ENCODE assay signal across 12 mouse cellular contexts in genomic region chrX:36434993-36435392, GRCm38 (mm10). TPM values are rescaled to one million over a fixed set of nuclear protein-coding genes. Genes with fewer than 3 reads are reported as not detected.
DNase-seq lines count a peak whose midpoint lies in the region; ATAC-seq and TF ChIP-seq lines count a peak whose summit lies in the region.
"Had no signal": no experiment of that assay in that cellular context is flagged by ENCODE, and none has a peak within 500 bp of the region (broad histone marks: within the 10 kb centered on the region; RNA-seq: fewer than 3 reads in every experiment).

No protein-coding gene starts in this region.

- H3K27ac ChIP-seq in forebrain, embryonic 14.5 days (ENCODE audit: low read depth, low read length): no peak overlapping the region
- H3K27ac ChIP-seq in forebrain, embryonic 11.5 days (ENCODE audit: low read depth, low read length): no peak overlapping the region
- H3K27ac ChIP-seq in liver, postnatal 0 days (ENCODE audit: low read depth): no peak overlapping the region
- H3K27ac ChIP-seq in embryonic facial prominence, embryonic 14.5 days (replicated peaks; ENCODE audit: low read depth, low read length): no peak overlapping the region
- H3K27ac ChIP-seq in heart, embryonic 12.5 days (ENCODE audit: poor library complexity, severe bottlenecking): no peak overlapping the region
- H3K27ac ChIP-seq: kidney, embryonic 15.5 days; liver, embryonic 15.5 days had no signal

- H3K9me3 ChIP-seq in forebrain, embryonic 14.5 days (replicated peaks; ENCODE audit: control insufficient read depth, low read length): no peaks in the 10 kb centered on the region
- H3K9me3 ChIP-seq in forebrain, embryonic 11.5 days (ENCODE audit: control insufficient read depth, low read length): no peaks in the 10 kb centered on the region
- no peaks in the 10 kb centered on the region for H3K9me3 ChIP-seq in liver, postnatal 0 days (ENCODE audit: low read length)
- no peaks in the 10 kb centered on the region for H3K9me3 ChIP-seq in E14TG2a.4 (ENCODE audit: low read length)
- H3K9me3 ChIP-seq in embryonic facial prominence, embryonic 14.5 days (ENCODE audit: control insufficient read depth, low read length): no peaks in the 10 kb centered on the region
- H3K9me3 ChIP-seq in heart, embryonic 12.5 days (replicated peaks): no peaks in the 10 kb centered on the region
- H3K9me3 ChIP-seq: kidney, embryonic 15.5 days; liver, embryonic 15.5 days had no signal

- H3K36me3 ChIP-seq in forebrain, embryonic 14.5 days (ENCODE audit: control insufficient read depth, insufficient read depth, low read length): no peaks in the 10 kb centered on the region
- no peaks in the 10 kb centered on the region for H3K36me3 ChIP-seq in forebrain, embryonic 11.5 days (ENCODE audit: control insufficient read depth, insufficient read depth, low read length)
- no peaks in the 10 kb centered on the region for H3K36me3 ChIP-seq in liver, postnatal 0 days (replicated peaks; ENCODE audit: insufficient read depth, low read length)
- H3K36me3 ChIP-seq in E14TG2a.4 (ENCODE audit: insufficient read depth, low read length): no peaks in the 10 kb centered on the region
- no peaks in the 10 kb centered on the region for H3K36me3 ChIP-seq in embryonic facial prominence, embryonic 14.5 days (ENCODE audit: control insufficient read depth, insufficient read depth, low read length)
- no peaks in the 10 kb centered on the region for H3K36me3 ChIP-seq in heart, embryonic 12.5 days
- H3K36me3 ChIP-seq: kidney, embryonic 15.5 days; liver, embryonic 15.5 days had no signal

- peak; percentile 35; the same call in 1 of the 2 replicates for TF ChIP-seq CTCF in liver, postnatal 0 days (IDR thresholded peaks at IDR 0.05; ENCODE audit: low read depth)
- TF ChIP-seq CTCF in E14TG2a.4 (conservative IDR thresholded peaks at IDR 0.05; ENCODE audit: low read length): peak; percentile 45

- no peaks in the 10 kb centered on the region for H3K27me3 ChIP-seq in forebrain, embryonic 14.5 days (replicated peaks; ENCODE audit: control insufficient read depth, insufficient read depth, low read length)
- no peaks in the 10 kb centered on the region for H3K27me3 ChIP-seq in forebrain, embryonic 11.5 days (ENCODE audit: control insufficient read depth, insufficient read depth, low read length)
- H3K27me3 ChIP-seq in liver, postnatal 0 days (ENCODE audit: insufficient read depth, low read length): no peaks in the 10 kb centered on the region
- H3K27me3 ChIP-seq in E14TG2a.4 (ENCODE audit: insufficient read depth, low read length): no peaks in the 10 kb centered on the region; the same call in 1 of the 2 replicates
- H3K27me3 ChIP-seq in embryonic facial prominence, embryonic 14.5 days (replicated peaks; ENCODE audit: control insufficient read depth, insufficient read depth, low read length): no peaks in the 10 kb centered on the region
- H3K27me3 ChIP-seq in heart, embryonic 12.5 days (replicated peaks): no peaks in the 10 kb centered on the region
- H3K27me3 ChIP-seq: kidney, embryonic 15.5 days; liver, embryonic 15.5 days had no signal

- no peak for TF ChIP-seq EP300 in liver, postnatal 0 days (IDR thresholded peaks at IDR 0.05; ENCODE audit: low read depth)

- H3K4me3 ChIP-seq in forebrain, embryonic 14.5 days (ENCODE audit: low read depth, low read length): no peak overlapping the region
- H3K4me3 ChIP-seq in forebrain, embryonic 11.5 days (ENCODE audit: low read depth, low read length): no peak overlapping the region
- no peak overlapping the region for H3K4me3 ChIP-seq in liver, postnatal 0 days (ENCODE audit: low read depth, low read length)
- no peak overlapping the region for H3K4me3 ChIP-seq in E14TG2a.4 (replicated peaks; ENCODE audit: low read length)
- H3K4me3 ChIP-seq in embryonic facial prominence, embryonic 14.5 days (ENCODE audit: low read depth, low read length): no peak overlapping the region
- H3K4me3 ChIP-seq in heart, embryonic 12.5 days: no peak overlapping the region
- H3K4me3 ChIP-seq: erythroblast, embryonic 14.5 days; kidney, embryonic 15.5 days; liver, embryonic 15.5 days had no signal

- DNase-seq in forebrain, embryonic 14.5 days (ENCODE audit: low spot score): peak; percentile 20
- no peak for DNase-seq in forebrain, embryonic 11.5 days (ENCODE audit: low spot score)
- no peak for DNase-seq in liver, postnatal 0 days
- DNase-seq in liver: no peak
- peak; percentile 5 for DNase-seq in embryonic facial prominence, embryonic 14.5 days (ENCODE audit: low spot score)
- no peak for DNase-seq in urinary bladder, postnatal 4 days (ENCODE audit: low spot score in 2 of 2)

- WGBS in forebrain, embryonic 14.5 days: 50% methylated on average over 6 of the region's 6 CpGs
- 43% methylated on average over 6 of the region's 6 CpGs for WGBS in forebrain, embryonic 11.5 days
- 43% methylated on average over 6 of the region's 6 CpGs for WGBS in liver, postnatal 0 days (ENCODE audit: insufficient replicate concordance)
- 42% methylated on average over 6 of the region's 6 CpGs for WGBS in embryonic facial prominence, embryonic 14.5 days
- 41% methylated on average over 6 of the region's 6 CpGs for WGBS in heart, embryonic 12.5 days

- no peak overlapping the region for H3K4me2 ChIP-seq in forebrain, embryonic 14.5 days (ENCODE audit: low read length)
- H3K4me2 ChIP-seq in forebrain, embryonic 11.5 days (ENCODE audit: low read depth, low read length, severe bottlenecking): no peak overlapping the region
- H3K4me2 ChIP-seq in liver, postnatal 0 days (ENCODE audit: low read depth, low read length): no peak overlapping the region
- H3K4me2 ChIP-seq in embryonic facial prominence, embryonic 14.5 days (ENCODE audit: low read depth, low read length): no peak overlapping the region
- H3K4me2 ChIP-seq in heart, embryonic 12.5 days: no peak overlapping the region
- H3K4me2 ChIP-seq: kidney, embryonic 15.5 days; liver, embryonic 15.5 days had no signal

- no peak overlapping the region for H3K9ac ChIP-seq in forebrain, embryonic 14.5 days (ENCODE audit: low read length)
- H3K9ac ChIP-seq in forebrain, embryonic 11.5 days (ENCODE audit: low read length): no peak overlapping the region
- H3K9ac ChIP-seq in liver, postnatal 0 days (replicated peaks): no peak overlapping the region
- H3K9ac ChIP-seq in embryonic facial prominence, embryonic 14.5 days (ENCODE audit: low read depth, low read length): no peak overlapping the region
- H3K9ac ChIP-seq in heart, embryonic 12.5 days: no peak overlapping the region
- H3K9ac ChIP-seq: kidney, embryonic 15.5 days; liver, embryonic 15.5 days had no signal

- no peak for ATAC-seq in forebrain, embryonic 14.5 days
- ATAC-seq in forebrain, embryonic 11.5 days (replicated peaks; ENCODE audit: low FRiP score): no peak
- no peak for ATAC-seq in liver, postnatal 0 days
- no peak for ATAC-seq in embryonic facial prominence, embryonic 14.5 days (ENCODE audit: low read depth)
- ATAC-seq in heart, embryonic 12.5 days (ENCODE audit: insufficient number of reproducible peaks, low FRiP score): no peak

- no peaks in the 10 kb centered on the region for H3K4me1 ChIP-seq in forebrain, embryonic 14.5 days (ENCODE audit: control insufficient read depth, insufficient read depth, low read length)
- no peaks in the 10 kb centered on the region for H3K4me1 ChIP-seq in forebrain, embryonic 11.5 days (replicated peaks; ENCODE audit: control insufficient read depth, insufficient read depth, low read length)
- no peaks in the 10 kb centered on the region for H3K4me1 ChIP-seq in liver, postnatal 0 days (ENCODE audit: insufficient read depth)
- H3K4me1 ChIP-seq in E14TG2a.4 (replicated peaks; ENCODE audit: low read depth, low read length): no peaks in the 10 kb centered on the region
- no peaks in the 10 kb centered on the region for H3K4me1 ChIP-seq in embryonic facial prominence, embryonic 14.5 days (ENCODE audit: control insufficient read depth, insufficient read depth, low read length)
- H3K4me1 ChIP-seq in heart, embryonic 12.5 days (replicated peaks): no peaks in the 10 kb centered on the region
- H3K4me1 ChIP-seq: kidney, embryonic 15.5 days; liver, embryonic 15.5 days had no signal

RNA-seq across cellular contexts. Expression of gene Gm6268, which starts 33.9 kb away (rescaled TPM):
- polyA plus RNA-seq in forebrain, embryonic 14.5 days (2014; fragmentation: Nextera tagmentation; extraction: Ambion mirVana): not detected in 2 replicates
- polyA plus RNA-seq in forebrain, embryonic 11.5 days (2014; fragmentation: Nextera tagmentation; extraction: Ambion mirVana): not detected in 2 replicates
- polyA plus RNA-seq in liver, postnatal 0 days (2015; fragmentation: Nextera tagmentation; extraction: Ambion mirVana): not detected in 2 replicates
- not detected in 2 replicates for polyA plus RNA-seq in embryonic facial prominence, embryonic 14.5 days (2014; fragmentation: Nextera tagmentation; extraction: Ambion mirVana)
- polyA plus RNA-seq in heart, embryonic 12.5 days (2016; fragmentation: Nextera tagmentation; extraction: Ambion mirVana): not detected in 2 replicates
- polyA plus RNA-seq: erythroblast, embryonic 14.5 days; kidney, embryonic 15.5 days; liver, embryonic 15.5 days; neural tube, embryonic 11.5 days had no signal

RNA-seq across cellular contexts. Expression of gene Gm14569, which starts 56.6 kb away (rescaled TPM):
- polyA plus RNA-seq in forebrain, embryonic 14.5 days (2014; fragmentation: Nextera tagmentation; extraction: Ambion mirVana): not detected in 2 replicates
- polyA plus RNA-seq in forebrain, embryonic 11.5 days (2014; fragmentation: Nextera tagmentation; extraction: Ambion mirVana): not detected in 2 replicates
- not detected in 2 replicates for polyA plus RNA-seq in liver, postnatal 0 days (2015; fragmentation: Nextera tagmentation; extraction: Ambion mirVana)
- not detected in 2 replicates for polyA plus RNA-seq in embryonic facial prominence, embryonic 14.5 days (2014; fragmentation: Nextera tagmentation; extraction: Ambion mirVana)
- polyA plus RNA-seq in heart, embryonic 12.5 days (2016; fragmentation: Nextera tagmentation; extraction: Ambion mirVana): not detected in 2 replicates
- polyA plus RNA-seq: erythroblast, embryonic 14.5 days; kidney, embryonic 15.5 days; liver, embryonic 15.5 days; neural tube, embryonic 11.5 days had no signal

Comparison
In these comparisons a context has a peak if more than half of its experiments do, and no peak if none do; other contexts are left out.
1. DNase-seq: peak in forebrain, embryonic 14.5 days (single experiment) and embryonic facial prominence, embryonic 14.5 days (single experiment); none in forebrain, embryonic 11.5 days (single experiment), liver, postnatal 0 days (single experiment), liver (single experiment) and urinary bladder, postnatal 4 days (0 of 2).